Mouse (Mus musculus) urinary bladder, adult 2 months (tissue): ENCODE measurements around the gene Eaf2. TPM values are rescaled to one million over a fixed set of nuclear protein-coding genes. Genes with fewer than 3 reads are reported as not detected.
"Not testable (repeated sequence)": the region's sequence is repeated elsewhere in the genome, so short reads cannot be mapped to it uniquely, and the experiment has no call there.

ENCODE experiments used
- DNase-seq: peaks from one replicate; pipeline ENCODE4 v3.0.0; 2022; ENCODE audit warnings: low spot score
- polyA plus RNA-seq: library from polyadenylated mRNA; depleted of rRNA; stranded (reverse); fragments of >200 nt; gene quantifications from 2 replicates; pipeline ENCODE4 v1.2.3, GENCODE M21; 2012

Eaf2 gene
- polyA plus RNA-seq, 1 experiment, result 7.0 TPM

DNA sequence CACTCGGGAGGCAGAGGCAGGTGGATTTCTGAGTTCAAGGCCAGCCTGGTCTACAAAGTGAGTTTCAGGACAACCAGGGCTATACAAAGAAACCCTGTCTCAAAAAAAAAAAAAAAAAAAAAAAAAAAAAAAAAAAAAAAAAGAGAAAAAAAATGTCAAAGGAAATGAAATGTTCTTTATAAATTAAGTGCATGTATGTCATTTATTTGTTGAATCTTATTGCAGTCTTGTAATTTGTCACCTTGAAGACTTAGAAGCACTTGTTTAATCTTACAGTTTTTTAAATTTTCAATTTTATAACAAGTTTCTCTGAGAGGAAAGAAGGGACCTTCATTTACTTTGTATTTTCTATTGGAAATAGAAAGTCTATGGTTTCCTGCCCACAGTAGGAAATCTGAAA is 27.9 kb downstream of the Eaf2 start:
- not testable (repeated sequence) for DNase-seq

DNA sequence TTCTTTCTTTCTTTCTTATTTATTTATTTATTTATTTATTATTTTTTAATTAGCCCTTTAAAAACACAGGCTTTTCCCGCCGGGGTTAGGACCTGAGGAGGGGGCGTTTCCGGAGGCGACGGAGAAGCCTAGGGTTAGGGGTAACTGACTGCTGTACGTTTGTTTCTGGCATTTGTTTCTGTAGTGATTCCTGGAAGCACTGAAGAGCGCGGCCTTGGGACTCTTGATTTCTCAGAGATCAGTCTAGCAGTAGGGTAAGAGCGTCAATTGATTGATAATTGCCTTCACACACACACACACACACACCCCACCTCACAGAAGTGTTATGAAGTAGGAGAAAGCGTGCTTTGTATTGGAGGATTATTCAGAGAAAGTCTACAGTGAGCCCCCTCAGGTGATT is 46.0 kb downstream of the Eaf2 start:
- no peak for DNase-seq

DNA sequence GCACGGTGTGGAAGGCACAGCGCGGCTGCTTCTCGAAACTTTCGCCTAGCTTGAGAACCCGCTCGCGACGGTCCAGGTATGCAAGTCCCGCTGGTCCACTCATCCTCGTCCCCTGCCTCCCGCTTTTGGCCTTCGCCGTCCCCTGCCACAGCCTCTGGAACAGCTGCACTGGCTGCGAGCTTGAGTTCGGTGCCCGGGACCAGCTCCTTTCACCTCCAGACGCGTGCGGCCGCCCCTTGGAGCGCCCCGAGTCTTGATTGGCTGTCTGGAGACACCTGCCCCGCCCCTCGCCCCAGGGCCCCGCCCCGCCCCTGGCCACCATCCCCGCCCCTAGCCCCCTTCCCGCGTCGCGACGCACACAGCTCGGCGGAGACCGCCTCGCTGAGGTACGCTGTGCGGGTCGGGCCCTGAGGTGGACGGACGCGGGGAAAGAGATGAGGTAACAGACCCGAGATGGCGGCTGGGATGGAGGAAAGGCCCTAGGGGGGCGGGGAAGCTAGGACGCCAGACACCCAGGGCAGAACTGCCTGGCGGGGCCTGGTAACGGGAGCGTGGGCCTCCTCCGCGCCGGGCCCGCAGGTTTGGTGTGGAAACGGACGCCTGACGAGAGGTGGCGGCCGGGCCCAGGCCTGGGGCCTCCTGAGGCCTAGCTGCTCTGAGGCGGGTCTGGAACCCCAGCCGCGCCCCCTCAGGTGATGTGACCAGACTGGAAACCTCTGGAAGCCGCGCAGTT is 46.6 kb downstream of the Eaf2 start, which contains the start of gene Iqcb1:
Gene Iqcb1, plus strand, starts transcription at position 332 of the 733 bp plus-strand sequence.
- peak; percentile 70 for DNase-seq

DNA sequence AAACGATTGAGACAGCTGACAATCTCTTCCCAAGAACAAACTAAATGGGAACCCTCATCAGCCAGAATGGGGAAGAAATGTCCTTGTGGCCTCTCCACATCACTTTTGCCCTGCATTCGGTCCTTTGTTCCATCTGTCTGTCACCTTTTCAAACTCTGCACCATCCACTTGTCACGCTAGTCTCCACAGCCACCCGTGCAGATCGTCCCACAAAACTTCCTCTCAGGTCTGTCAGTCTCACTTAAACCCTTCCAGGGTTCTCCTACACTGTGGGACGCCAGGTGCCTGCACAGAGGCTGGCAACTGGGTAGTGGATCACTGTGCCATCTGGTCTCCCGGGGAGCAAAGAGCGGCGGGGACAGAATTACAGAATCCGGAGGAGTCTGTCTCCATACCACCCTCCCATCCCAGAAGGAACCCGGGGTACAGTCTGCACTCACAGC is 47.2 kb downstream of the Eaf2 start:
- no peak for DNase-seq

DNA sequence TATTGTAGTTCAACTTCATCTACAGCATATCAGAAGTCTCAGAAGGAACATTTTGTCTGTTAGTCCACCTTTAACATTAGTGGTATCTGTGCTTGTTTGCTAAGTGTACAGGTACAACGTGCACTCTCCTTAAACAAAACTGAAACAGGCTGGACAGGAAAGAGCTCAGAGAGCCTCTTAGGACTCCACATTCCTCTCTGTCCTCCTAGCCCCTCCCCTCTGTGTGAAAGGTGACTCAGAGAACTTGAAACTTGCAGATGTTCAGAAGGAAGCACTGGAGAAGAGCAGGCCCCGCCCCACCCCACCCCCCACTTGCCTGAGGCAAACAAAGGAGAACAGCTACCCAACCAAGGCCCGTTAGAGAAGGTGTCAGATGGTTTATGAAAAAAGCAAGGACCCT is 53.3 kb downstream of the Eaf2 start:
- no peak for DNase-seq

DNA sequence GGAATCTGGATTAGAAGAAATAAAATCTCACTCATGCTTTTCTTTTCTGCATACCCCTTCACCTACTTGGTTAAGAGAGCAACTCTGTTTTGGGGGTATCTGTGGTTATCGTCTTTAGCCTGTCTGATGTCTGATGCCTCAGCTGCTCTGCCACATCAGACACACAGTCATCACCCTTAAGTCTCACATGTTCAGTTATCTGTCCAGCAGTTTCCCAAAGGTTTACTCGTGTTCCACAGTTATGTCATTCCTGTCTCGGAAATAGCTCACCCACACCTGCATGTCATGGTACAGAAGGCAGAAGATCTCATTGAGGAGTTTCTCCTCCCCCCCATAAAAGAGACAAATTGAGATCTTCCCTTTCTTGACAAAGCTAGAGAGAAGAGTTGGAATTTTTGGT is 54.1 kb downstream of the Eaf2 start:
- DNase-seq, result no peak

DNA sequence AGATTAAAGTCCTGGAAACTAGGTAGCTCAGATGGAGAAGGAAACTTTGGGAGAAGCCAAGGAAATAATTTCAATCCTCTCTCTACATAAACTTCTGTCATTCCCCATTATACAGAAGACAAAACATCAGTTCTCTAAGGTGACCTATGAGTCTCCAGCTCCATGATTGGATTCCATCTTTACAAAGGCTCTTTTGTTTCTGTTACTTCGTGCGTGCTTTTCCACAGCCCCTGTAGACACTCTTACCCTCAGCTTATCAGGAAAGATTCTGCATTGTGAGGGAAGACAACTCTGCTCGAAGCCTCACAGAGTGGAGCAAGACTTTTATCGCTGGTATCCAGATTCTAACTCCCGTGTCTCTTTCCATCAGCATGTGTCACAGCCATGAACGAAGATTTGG is 54.8 kb downstream of the Eaf2 start:
- no peak for DNase-seq

DNA sequence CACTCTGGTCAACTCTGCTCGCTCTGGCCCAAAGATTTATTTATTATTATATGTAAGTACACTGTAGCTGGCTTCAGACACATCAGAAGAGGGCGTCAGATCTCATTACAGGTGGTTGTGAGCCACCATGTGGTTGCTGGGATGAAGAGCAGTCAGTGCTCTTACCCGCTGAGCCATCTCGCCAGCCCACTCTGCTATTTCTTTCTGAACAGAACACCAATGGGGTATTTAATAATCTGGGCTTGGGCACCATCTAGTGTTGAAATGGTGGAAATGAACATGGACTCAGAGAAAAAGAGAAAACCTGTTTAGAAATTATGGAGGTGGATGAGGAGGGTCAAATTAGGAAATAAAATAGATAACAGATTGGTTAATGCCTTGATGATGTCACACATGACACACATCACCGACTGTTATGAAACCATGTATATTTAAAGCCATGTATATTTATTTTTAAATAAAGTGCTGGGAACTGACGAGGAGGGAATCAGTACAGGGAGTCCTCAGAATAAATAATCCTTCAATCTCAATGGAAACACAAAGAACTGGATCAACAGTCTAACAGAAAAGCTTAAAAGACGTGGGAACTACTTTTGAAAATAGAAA is 57.4 kb downstream of the Eaf2 start:
- DNase-seq, result no peak

DNA sequence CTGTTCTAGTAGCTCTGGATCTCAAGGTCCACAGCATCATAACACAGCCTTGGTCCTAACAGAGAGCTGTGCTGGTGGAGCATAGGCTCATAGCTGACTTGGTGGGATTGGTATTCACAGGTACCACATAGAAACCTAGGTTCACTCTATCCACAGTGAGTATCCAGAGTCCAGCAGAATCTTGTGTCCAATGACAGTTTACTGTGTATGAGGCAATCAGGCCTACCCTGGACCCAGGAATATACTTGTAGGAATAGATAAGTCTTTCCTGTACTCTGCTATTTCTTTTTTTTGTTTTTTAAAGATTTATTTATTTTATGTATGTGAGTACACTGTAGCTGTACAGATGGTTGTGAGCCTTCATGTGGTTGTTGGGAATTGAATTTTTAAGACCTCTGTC is 57.9 kb downstream of the Eaf2 start:
- DNase-seq, result no peak

DNA sequence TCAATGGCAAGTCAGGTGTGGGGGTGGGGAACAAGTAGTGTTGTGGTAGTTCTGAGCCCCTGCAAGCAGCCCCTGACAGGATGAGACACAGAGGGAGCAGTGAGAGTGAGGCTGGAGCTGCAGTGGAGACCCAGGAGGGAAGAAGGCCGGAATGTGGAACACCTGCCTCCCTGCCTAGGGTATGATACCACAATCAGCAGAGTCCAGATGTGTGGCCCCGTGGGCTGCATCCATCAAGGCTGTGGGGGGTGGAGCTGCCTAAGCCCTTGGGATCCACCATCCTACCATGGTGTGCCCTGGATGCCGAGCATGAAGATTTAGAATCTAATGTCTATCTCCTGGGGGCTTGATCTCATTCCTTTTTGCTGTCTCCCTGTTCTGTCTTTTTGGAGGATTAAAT is 61.1 kb downstream of the Eaf2 start:
- no peak for DNase-seq

DNA sequence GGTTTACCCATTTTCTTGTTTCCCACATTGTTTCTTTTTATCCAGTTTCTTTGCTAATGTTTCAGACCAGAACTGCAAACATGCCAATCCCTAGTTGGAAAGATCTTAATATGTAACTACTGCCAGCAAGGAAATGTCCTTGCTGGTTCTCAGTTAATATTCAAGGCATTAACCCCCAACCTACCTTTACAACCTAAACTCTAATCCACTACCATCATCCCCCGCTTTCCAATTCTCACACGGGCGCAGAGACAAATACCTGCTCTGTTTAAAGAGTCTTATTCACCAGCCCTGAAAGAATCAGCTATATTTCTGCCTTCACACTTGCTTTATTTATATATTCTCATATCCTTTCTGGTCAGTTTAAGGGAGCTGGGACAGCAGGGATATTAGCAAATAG is 66.2 kb downstream of the Eaf2 start:
- DNase-seq, result no peak

DNA sequence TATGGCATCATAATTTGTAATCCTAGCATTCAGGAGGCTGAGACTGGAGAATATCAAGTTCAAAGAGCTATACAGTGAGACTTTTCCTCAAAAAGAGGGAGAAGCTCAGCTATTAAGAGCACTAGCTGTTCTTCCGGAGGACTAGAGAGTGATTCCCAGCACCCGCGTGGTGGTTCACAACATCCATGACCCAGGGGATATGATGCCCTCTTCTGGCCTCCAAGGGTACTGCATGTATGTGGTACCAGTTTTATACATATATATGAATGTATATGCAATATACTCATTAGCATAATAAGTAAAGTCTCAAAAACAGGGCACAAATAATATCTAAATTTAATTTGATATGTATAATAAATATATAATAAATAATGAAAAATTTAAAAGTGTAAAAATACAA is 72.4 kb downstream of the Eaf2 start:
- no peak for DNase-seq

DNA sequence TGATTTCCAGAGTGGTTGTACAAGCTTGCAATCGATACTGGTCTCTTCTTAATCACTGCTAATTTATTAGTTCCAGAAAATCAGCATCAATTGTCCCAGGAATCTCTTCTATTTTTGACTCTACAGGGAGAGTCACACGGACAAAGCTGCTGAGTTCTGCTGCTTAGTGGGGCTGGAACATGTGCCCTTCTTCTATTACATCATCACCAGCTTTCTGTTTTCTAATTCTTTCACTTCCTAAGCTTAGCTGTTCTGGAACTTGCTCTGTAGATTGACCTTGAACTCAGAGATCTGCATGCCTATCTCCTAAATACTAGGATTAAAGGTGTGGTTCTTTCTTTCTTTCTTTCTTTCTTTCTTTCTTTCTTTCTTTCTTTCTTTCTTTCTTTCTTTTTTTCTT is 76.5 kb downstream of the Eaf2 start:
- DNase-seq, result no peak

DNA sequence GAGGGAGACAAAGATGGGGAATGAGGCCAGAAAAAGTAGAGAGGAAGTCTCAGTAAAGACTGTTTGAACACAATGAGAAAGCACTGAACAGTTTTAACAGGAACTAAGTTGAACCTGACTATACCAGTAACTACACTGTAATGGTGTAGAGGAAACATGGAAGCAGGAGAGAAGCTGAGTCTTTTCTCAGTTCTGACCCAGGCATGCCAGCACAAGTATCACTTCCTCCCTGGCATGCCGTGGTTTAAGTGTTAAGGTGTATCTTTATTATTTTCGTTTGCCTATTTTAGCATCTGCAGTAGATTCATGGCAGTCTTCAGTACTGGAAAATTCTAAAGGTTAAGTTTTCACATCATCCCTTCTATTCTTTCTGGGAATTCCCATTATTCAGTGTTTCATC is 79.8 kb downstream of the Eaf2 start:
- no peak for DNase-seq

DNA sequence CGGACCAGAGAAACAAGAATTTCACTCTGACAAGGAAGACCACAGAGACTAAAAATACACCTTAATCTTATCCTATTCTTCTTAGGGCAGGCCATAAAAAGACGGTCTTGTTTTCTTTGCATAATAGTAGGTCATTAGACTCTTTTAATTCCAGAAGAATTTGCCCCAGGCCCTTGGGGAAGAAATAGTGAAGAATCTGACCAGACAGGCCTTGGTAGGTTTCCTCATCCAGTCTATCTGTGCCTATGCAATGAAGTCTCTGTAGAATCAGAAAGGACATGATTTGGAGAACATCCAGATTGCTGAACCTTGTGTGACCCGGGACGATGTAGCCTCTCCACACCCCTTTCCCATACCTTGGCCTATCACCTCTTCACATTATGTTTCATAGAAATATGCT is 84.6 kb downstream of the Eaf2 start:
- no peak for DNase-seq

DNA sequence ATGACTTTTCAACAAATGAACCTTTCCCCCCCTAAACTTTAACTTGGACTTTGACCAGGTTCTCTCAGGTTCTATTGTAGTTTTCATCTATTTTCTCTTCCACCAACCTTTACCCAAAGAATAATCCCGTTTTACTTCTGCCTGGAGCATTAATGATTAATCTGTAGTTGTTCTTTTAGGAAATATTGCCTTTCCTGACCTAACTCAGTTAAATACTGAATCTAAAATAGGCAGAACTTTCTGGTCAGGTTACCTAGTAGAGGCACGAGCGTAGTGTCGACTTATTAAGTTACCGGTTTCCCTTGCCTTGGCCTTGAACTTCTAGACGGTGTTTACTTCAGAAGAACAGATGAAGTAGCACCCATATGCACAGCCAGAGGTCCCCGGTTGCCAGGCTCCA is 88.3 kb downstream of the Eaf2 start:
- no peak for DNase-seq

DNA sequence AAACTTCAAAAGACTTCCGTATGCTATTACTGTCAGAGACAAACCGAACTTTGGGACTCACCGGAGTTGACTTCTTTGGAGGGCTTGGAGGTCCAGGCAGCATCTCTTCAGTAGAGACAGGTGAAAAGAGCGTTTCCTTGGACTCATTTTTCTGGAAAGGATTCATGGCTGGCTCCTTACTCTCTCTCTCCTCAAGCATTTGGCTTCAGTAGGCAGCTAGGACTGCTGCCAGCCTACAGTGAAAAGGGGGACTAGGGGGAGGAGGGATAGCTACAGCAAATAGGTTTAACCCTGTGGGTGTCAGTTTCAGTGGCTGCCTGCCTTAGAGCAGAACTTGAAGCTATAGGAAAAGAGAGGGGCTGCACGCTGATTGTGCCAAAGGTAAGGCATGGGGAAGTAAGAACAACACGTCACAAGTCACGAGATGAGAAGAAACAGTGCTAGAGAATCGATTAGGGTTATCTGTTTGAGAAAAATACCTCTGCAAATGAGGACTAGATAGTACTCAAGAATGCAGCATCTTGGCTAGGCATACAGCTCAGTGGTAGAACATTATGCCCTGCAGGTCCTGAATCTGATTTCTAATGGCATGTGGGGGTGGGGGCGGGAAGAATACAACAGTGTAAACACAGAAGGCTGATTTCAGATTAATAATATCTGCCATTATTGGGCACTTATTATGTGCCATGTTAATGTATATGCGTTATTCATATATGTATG is 90.0 kb downstream of the Eaf2 start, which contains the start of gene Slc15a2:
Gene Slc15a2, minus strand, starts transcription at position 369 of the 720 bp plus-strand sequence.
- DNase-seq, result no peak

DNA sequence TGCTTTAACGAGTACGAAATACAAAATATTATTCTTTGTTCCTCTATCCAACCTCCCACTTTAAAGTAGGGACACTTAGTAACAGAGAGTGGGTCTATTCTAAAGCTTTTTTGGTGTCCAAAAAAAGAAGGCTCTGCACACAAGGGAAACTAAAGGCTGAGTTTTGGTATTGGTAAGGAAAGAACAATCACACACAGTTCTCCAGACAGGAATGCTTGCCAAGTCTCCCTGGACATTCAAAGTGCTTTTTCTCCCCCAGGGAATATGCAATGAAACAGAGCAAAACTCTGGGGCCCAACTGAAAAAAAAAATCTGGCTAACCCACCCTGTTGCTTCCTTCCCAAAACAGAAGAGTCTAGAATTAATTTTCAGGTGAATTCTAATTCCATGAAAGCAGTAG is 90.7 kb downstream of the Eaf2 start:
- no peak for DNase-seq

DNA sequence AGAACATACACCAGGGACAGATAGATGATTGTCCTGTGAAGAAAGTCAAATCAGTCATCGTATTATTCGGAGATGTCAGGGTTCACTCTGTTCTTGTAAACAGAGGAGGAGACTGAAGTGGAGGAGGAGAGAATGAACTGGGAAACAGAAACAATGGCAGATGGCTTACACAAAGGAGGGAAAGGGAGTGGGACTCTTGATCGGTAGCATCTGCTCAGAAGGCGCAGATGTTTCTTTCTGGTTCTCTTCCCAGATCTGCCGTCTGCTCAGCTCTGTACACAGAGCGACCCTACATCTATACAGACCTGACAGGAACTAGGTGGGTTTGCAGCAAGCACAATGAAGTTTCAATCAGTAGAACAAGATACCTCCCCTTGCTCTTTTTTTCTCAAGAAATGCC is 99.1 kb downstream of the Eaf2 start:
- no peak for DNase-seq

DNA sequence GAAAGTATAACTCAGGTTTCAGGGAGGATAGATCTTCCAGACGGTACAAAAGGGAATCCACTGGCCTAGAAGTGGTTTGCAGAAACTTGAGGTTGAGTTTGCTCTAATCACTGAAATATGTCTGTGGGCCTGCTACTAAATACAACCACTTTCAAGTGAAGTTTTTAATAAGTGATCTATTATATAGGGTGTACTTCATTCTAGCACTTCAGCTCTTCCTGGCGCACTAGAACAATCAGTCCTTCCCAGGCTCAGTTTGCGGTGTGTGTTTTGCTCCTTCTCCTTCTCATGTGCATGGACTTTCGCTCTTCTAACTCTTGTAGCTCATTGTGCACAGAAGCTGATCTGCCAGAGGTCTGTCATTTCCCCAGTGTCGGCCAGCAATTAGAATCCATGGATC is 101.8 kb downstream of the Eaf2 start:
- DNase-seq, result no peak

DNA sequence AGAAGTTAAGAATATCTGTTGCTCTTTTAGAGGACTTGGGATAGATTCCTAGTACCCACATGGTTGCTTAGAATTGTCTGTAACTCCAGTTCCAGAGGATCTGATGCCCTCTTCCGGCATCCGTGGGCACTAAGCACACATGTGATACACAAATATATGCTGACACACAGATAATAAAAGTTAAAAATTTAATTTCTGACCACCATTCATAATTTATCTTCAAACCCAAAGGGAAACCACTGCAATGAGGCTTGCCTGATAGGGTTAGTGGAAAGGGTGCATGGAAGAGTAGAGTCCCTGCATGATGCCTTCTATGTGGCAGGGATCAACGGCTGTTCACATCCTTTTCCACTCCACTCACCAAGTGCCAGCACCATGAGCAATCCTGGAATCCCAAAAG is 103.1 kb downstream of the Eaf2 start:
- DNase-seq, result no peak

DNA sequence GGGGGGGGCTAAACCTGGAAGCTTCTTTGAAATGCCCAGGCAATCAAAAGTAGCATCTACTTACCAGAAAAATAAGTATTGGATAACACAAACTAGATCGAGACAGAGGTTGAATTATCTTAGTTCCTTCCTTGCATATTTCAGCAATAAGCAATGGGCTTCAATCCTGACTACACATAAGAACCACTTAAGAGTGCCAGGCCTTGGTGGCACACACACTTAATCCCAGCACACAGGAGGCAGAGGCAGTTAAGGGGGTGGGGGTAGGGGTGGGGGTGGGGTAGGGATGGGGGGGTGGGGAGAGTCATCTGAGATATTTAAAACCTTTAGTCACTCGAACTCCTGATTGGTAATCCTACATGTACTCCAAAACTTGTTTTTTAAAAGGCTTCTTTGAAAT is 103.6 kb downstream of the Eaf2 start:
- no peak for DNase-seq

DNA sequence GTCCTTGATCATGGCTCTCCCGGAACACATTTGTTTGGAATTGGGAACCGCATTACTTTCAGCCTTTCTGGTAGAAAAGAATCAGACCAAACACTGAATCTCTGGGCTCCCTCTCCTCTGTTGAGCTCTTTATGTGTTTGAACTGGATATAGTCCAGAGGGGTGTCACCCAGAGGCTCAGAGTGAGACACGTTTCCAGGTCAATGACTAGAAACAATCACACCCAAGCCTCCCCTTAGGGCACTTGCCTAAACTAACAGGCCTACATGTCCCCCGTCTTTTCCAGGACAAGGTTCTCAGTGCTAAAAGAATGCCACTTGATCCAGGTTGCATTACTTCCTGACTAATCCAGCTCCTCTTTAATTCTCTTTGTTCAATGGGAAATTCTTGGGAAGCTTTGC is 104.0 kb downstream of the Eaf2 start:
- no peak for DNase-seq
